In genomic region chr7:67883040-67883439, GRCm38 (mm10) we compare ENCODE assay signal across 22 mouse cellular contexts.
DNase-seq lines count a peak whose midpoint lies in the region; ATAC-seq lines count a peak whose summit lies in the region.
"Had no signal": no experiment of that assay in that cellular context is flagged by ENCODE, and none has a peak within 500 bp of the region (broad histone marks: within the 10 kb centered on the region; RNA-seq: fewer than 3 reads in every experiment).

No protein-coding gene starts in this region.

- DNase-seq in 416B (ENCODE audit: low read depth): peak; percentile 33
- no peak for DNase-seq in lung, postnatal 25 days (ENCODE audit: low spot score)
- DNase-seq in lung, adult 18-20 months: no peak
- no peak for DNase-seq in midbrain, embryonic 11.5 days (ENCODE audit: low spot score, missing footprints)
- no peak for DNase-seq in liver, embryonic 11.5 days (ENCODE audit: low spot score)
- DNase-seq: adrenal gland, adult 2 months; adrenal gland, adult 8-10 months; adrenal gland, postnatal 10 days; adrenal gland, postnatal 14 days; adrenal gland, postnatal 25 days; adrenal gland, postnatal 36 days; B cell, adult 2 months; cerebellum, adult 11 months; cerebellum, adult 11-12 months; cerebellum, adult 18-20 months had no signal

- H3K36me3 ChIP-seq in midbrain, embryonic 11.5 days (ENCODE audit: control insufficient read depth, insufficient read depth, low read length): no peaks in the 10 kb centered on the region
- no peaks in the 10 kb centered on the region for H3K36me3 ChIP-seq in liver, embryonic 11.5 days (ENCODE audit: control insufficient read depth, insufficient read depth, low read length)
- H3K36me3 ChIP-seq: G1E had no signal

- ATAC-seq in granulocyte monocyte progenitor cell, adult 5-6 weeks (replicated peaks; ENCODE audit: poor library complexity, severe bottlenecking): peak; percentile 92
- peak; percentile 83 for ATAC-seq in megakaryocyte, adult 5-6 weeks (ENCODE audit: poor library complexity, severe bottlenecking)
- ATAC-seq in megakaryocyte progenitor cell, adult 5-6 weeks (replicated peaks; ENCODE audit: poor library complexity): peak; percentile 60
- no peak for ATAC-seq in midbrain, embryonic 11.5 days (ENCODE audit: low FRiP score)
- ATAC-seq in liver, embryonic 11.5 days (replicated peaks; ENCODE audit: low FRiP score): no peak
- ATAC-seq: activated CD4-positive, CD25-positive, alpha-beta regulatory T cell, adult 4 months; CD4-positive, CD25-positive, alpha-beta regulatory T cell, adult 4 months; Patski had no signal

- no peaks in the 10 kb centered on the region for H3K9me3 ChIP-seq in midbrain, embryonic 11.5 days (ENCODE audit: control insufficient read depth, low read length)
- H3K9me3 ChIP-seq in liver, embryonic 11.5 days (ENCODE audit: control insufficient read depth, low read length): no peaks in the 10 kb centered on the region

- no peak overlapping the region for H3K9ac ChIP-seq in midbrain, embryonic 11.5 days (ENCODE audit: low read length)
- no peak overlapping the region for H3K9ac ChIP-seq in liver, embryonic 11.5 days (ENCODE audit: low read depth, low read length)

- no peaks in the 10 kb centered on the region for H3K27me3 ChIP-seq in midbrain, embryonic 11.5 days (ENCODE audit: control insufficient read depth, insufficient read depth, low read length)
- no peaks in the 10 kb centered on the region for H3K27me3 ChIP-seq in liver, embryonic 11.5 days (replicated peaks; ENCODE audit: control insufficient read depth, insufficient read depth, low read length)
- H3K27me3 ChIP-seq: Patski had no signal

- no peak overlapping the region for H3K27ac ChIP-seq in midbrain, embryonic 11.5 days (ENCODE audit: low read depth, low read length)
- H3K27ac ChIP-seq in liver, embryonic 11.5 days (ENCODE audit: low read depth, low read length): no peak overlapping the region

- no peaks in the 10 kb centered on the region for H3K4me1 ChIP-seq in midbrain, embryonic 11.5 days (ENCODE audit: control insufficient read depth, insufficient read depth, low read length)
- H3K4me1 ChIP-seq in liver, embryonic 11.5 days (replicated peaks; ENCODE audit: control insufficient read depth, insufficient read depth, low read length): no peaks in the 10 kb centered on the region

- 88% methylated on average over 6 of the region's 6 CpGs for WGBS in midbrain, embryonic 11.5 days
- 82% methylated on average over 6 of the region's 6 CpGs for WGBS in liver, embryonic 11.5 days

- H3K4me3 ChIP-seq in midbrain, embryonic 11.5 days (ENCODE audit: low read depth, low read length): no peak overlapping the region
- H3K4me3 ChIP-seq in liver, embryonic 11.5 days (ENCODE audit: low read depth, low read length): no peak overlapping the region

- H3K4me2 ChIP-seq in midbrain, embryonic 11.5 days: no peak overlapping the region
- no peak overlapping the region for H3K4me2 ChIP-seq in liver, embryonic 11.5 days

Comparison
In these comparisons a context has a peak if more than half of its experiments do, and no peak if none do; other contexts are left out.
1. ATAC-seq: peak in granulocyte monocyte progenitor cell, adult 5-6 weeks (single experiment), megakaryocyte, adult 5-6 weeks (single experiment) and megakaryocyte progenitor cell, adult 5-6 weeks (single experiment); none in midbrain, embryonic 11.5 days (single experiment) and liver, embryonic 11.5 days (single experiment).